Mouse (Mus musculus): ENCODE results near the gene Fem1b.

DNA sequence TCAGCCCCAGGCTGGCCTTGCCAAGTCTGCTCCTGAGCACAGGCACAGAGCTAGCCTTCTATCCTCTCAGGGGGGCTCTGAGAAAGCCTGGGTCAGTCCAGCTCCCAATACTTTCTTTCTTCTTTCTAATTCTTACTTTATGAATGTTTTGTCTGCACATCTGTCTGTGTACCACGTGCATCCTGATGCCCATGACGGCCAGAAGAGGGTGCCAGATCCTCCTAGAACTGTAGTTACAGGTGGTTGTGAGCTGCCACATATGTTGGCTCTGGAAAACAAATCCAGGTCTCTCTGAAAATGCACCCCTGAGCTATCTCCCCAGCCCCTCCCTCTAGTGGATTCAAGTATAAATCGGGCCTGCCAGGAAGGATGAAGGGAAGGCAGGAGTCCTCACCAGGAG, 52.1 kb downstream of the Fem1b start:
- TF ChIP-seq GATA1 (IDR thresholded peaks at IDR 0.05; ENCODE audit: low read length) (no peak), TAL1 (IDR thresholded peaks at IDR 0.05; ENCODE audit: low read length) (no peak)

Measured in erythroblast, embryonic 14.5 days (primary cell).